Mouse (Mus musculus): ENCODE data around the gene Elmo3.

DNA sequence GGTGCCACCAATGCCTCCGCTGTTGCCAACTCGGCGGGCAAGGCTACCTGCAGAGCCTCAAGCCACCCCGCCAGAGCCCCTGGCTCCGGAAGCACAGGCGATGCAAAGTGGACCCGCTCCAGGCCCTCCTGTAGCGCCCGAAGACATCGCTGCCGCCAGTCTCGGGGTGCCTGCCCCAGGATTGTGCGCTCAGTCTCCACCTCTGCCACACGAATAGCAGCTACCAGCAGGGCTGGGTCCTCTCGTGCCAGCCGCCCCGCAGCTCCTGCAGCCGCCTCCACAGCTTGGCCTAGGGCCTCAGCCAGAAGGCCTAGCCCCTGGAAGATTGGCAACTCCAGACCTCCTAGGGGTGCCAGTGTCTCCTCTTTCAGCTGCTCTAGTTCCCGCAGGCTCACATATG is 12.0 kb upstream of the Elmo3 start:
- TF ChIP-seq CTCF (IDR thresholded peaks at IDR 0.05; ENCODE audit: extremely low read depth, insufficient read length, insufficient replicate concordance, low read depth, low read length), result no peak
- no peak for TF ChIP-seq POLR2A (IDR thresholded peaks at IDR 0.05; ENCODE audit: low read depth, low read length)

Data from small intestine, adult 2 months (tissue).